Mouse (Mus musculus) cerebellum, adult 9-11 months (tissue): ENCODE results near the gene Prtn3.

ENCODE experiments used
- DNase-seq: peaks from one replicate; pipeline ENCODE4 v3.0.0; 2022

The Prtn3 gene

DNA sequence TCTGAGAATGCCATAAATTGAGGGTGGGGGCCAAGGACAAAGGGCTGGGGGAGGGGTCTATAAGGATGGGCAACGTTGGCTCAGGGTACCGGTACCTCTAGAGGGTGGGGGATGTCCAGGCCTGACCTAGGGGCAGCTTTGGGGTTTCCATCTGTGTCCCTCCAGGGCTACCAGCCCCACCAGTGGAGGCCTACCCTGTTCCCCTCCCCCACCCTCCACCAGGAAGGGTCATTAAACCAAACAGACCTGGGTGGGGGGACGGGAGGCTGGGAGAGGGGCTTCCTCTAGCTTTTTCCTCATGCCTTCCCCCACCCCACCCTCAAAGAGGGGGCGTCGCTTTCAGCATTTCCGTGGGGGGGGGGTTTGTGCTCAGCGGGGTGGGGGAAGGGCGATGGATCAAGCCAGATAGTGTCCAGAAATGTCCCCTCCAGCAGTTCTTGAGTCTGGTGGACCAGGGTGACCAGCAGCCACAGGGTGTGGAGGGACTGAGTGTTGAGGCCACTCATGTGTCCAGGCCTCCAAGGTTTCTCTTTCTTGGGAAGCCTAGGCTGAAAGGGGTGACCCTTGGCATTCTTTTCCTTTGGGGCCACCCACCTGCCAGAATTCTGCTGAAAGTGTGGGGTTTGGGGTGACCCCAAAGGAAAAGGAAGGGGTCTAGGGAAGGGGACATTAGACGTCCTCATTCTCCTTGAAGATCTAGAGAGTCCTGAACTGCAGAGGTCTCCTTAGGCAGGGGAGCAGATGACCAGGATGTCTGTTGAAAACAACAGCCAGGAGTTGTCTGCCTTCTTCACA is 54.8 kb downstream of the Prtn3 start:
- DNase-seq = peak; percentile 61

- peak; percentile 56 for DNase-seq
These were observed 55.9 kb downstream of the Prtn3 start for GRCm38 (mm10) chr10:79929967-79930825.

DNA sequence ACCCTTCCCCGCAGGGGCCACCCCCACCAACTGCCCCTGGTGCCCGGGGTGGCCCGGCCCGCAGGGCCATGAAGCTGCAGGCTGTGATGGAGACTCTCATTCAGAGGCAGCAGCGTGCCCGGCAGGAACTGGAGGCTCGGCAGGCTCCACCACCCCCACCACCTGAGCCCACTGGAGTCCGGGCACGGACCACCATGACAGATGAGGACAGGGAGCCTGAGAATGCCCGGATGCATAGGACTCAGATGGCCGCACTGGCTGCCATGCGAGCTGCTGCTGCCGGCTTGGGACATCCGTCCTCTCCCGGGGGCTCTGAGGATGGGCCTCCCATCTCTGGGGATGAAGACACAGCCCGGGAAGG is 56.5 kb downstream of the Prtn3 start:
- DNase-seq = no peak

- peak; percentile 51 for DNase-seq
These were observed 57.5 kb downstream of the Prtn3 start for GRCm38 (mm10) chr10:79931797-79932196.

- peak; percentile 79 for DNase-seq
These were observed 58.5 kb downstream of the Prtn3 start for GRCm38 (mm10) chr10:79932736-79933135.
